In the genomic region with DNA sequence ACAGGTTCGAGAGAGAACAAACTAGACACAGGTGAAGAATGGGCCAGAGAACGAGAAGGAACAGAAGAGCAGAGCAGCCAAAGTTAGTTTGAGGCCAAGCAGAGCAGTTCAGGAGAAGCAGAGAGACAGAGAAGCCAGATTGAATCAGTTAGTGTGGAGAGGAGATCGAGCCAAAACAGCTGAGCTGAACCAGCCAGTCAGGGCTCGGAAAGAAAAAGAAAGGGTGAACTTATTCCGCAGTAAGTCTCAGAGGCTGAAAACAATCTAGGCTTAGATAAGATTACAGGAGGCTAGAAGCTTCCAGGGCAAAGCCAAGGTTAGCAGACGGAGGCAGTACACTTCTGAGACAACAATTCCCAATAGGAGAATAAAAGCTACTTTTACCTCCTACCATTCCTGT, we compare ENCODE assay signal across 15 mouse cellular contexts. TPM values are rescaled to one million over a fixed set of nuclear protein-coding genes. Genes with fewer than 3 reads are reported as not detected.
DNase-seq lines count a peak whose midpoint lies in the region; ATAC-seq lines count a peak whose summit lies in the region.
"Had no signal": no experiment of that assay in that cellular context is flagged by ENCODE, and none has a peak within 500 bp of the region (broad histone marks: within the 10 kb centered on the region; RNA-seq: fewer than 3 reads in every experiment).

No protein-coding gene starts in this region.

- peaks cover 19% of the 10 kb centered on the region for H3K36me3 ChIP-seq in embryonic facial prominence, embryonic 13.5 days
- peaks cover 39% of the 10 kb centered on the region for H3K36me3 ChIP-seq in embryonic facial prominence, embryonic 10.5 days (replicated peaks)
- no peaks in the 10 kb centered on the region for H3K36me3 ChIP-seq in intestine, embryonic 16.5 days (ENCODE audit: control insufficient read depth, insufficient read depth, low read length)
- H3K36me3 ChIP-seq in stomach, embryonic 16.5 days (ENCODE audit: control insufficient read depth, insufficient read depth, low read length), result no peaks in the 10 kb centered on the region
- no peaks in the 10 kb centered on the region for H3K36me3 ChIP-seq in forebrain, embryonic 16.5 days (ENCODE audit: control insufficient read depth, insufficient read depth)

- no peaks in the 10 kb centered on the region for H3K4me1 ChIP-seq in embryonic facial prominence, embryonic 13.5 days
- no peaks in the 10 kb centered on the region for H3K4me1 ChIP-seq in embryonic facial prominence, embryonic 10.5 days
- H3K4me1 ChIP-seq in intestine, embryonic 16.5 days (ENCODE audit: control insufficient read depth, insufficient read depth, low read length), result 0 out of 2 replicates have a peak, but pooled peaks cover 5% of the 10 kb centered on the region
- H3K4me1 ChIP-seq in stomach, embryonic 16.5 days (ENCODE audit: control insufficient read depth, insufficient read depth, low read length), result no peaks in the 10 kb centered on the region
- no peaks in the 10 kb centered on the region for H3K4me1 ChIP-seq in forebrain, embryonic 16.5 days (replicated peaks; ENCODE audit: control insufficient read depth, insufficient read depth, low read length)
- H3K4me1 ChIP-seq: forebrain, embryonic 10.5 days had no signal

- 52% methylated on average over 6 of the region's 6 CpGs for WGBS in embryonic facial prominence, embryonic 13.5 days
- 83% methylated on average over 6 of the region's 6 CpGs for WGBS in embryonic facial prominence, embryonic 10.5 days
- 62% methylated on average over 6 of the region's 6 CpGs for WGBS in intestine, embryonic 16.5 days
- 53% methylated on average over 6 of the region's 6 CpGs for whole genome bisulfite sequencing in stomach, embryonic 16.5 days
- 85% methylated on average over 6 of the region's 6 CpGs for WGBS in forebrain, embryonic 16.5 days

- no peak overlapping the region for H3K4me3 ChIP-seq in embryonic facial prominence, embryonic 13.5 days
- H3K4me3 ChIP-seq in embryonic facial prominence, embryonic 10.5 days, result no peak overlapping the region
- H3K4me3 ChIP-seq in intestine, embryonic 16.5 days (ENCODE audit: low read length), result no peak overlapping the region
- H3K4me3 ChIP-seq in stomach, embryonic 16.5 days (replicated peaks; ENCODE audit: low read length), result no peak overlapping the region
- no peak overlapping the region for H3K4me3 ChIP-seq in forebrain, embryonic 16.5 days (replicated peaks; ENCODE audit: low read length)
- H3K4me3 ChIP-seq: forebrain, embryonic 10.5 days had no signal

- 0 out of 2 replicates have a peak overlapping the region, but pooled peaks have one; percentile 22 for H3K27ac ChIP-seq in embryonic facial prominence, embryonic 13.5 days
- H3K27ac ChIP-seq in embryonic facial prominence, embryonic 10.5 days (replicated peaks), result no peak overlapping the region
- H3K27ac ChIP-seq in intestine, embryonic 16.5 days (ENCODE audit: low read length), result peak overlapping the region; percentile 81
- peak overlapping the region; percentile 44 for H3K27ac ChIP-seq in stomach, embryonic 16.5 days (ENCODE audit: low read length)
- H3K27ac ChIP-seq in forebrain, embryonic 16.5 days (ENCODE audit: low read length), result no peak overlapping the region
- H3K27ac ChIP-seq: forebrain, embryonic 10.5 days had no signal

- H3K4me2 ChIP-seq in embryonic facial prominence, embryonic 13.5 days, result no peak overlapping the region
- 0 out of 2 replicates have a peak overlapping the region, but pooled peaks have one; percentile 14 for H3K4me2 ChIP-seq in intestine, embryonic 16.5 days (ENCODE audit: low read depth, low read length)
- no peak overlapping the region for H3K4me2 ChIP-seq in stomach, embryonic 16.5 days (ENCODE audit: low read depth, low read length)
- no peak overlapping the region for H3K4me2 ChIP-seq in forebrain, embryonic 16.5 days (ENCODE audit: low read length)

- H3K9ac ChIP-seq in embryonic facial prominence, embryonic 13.5 days, result no peak overlapping the region
- H3K9ac ChIP-seq in intestine, embryonic 16.5 days (ENCODE audit: low read depth, low read length), result no peak overlapping the region
- no peak overlapping the region for H3K9ac ChIP-seq in stomach, embryonic 16.5 days (ENCODE audit: low read length)
- no peak overlapping the region for H3K9ac ChIP-seq in forebrain, embryonic 16.5 days (replicated peaks; ENCODE audit: low read depth, low read length)

- H3K9me3 ChIP-seq in embryonic facial prominence, embryonic 13.5 days, result no peaks in the 10 kb centered on the region
- H3K9me3 ChIP-seq in embryonic facial prominence, embryonic 10.5 days, result no peaks in the 10 kb centered on the region
- H3K9me3 ChIP-seq in intestine, embryonic 16.5 days (ENCODE audit: control insufficient read depth, low read length), result no peaks in the 10 kb centered on the region
- H3K9me3 ChIP-seq in stomach, embryonic 16.5 days (replicated peaks; ENCODE audit: control insufficient read depth, low read length), result no peaks in the 10 kb centered on the region
- no peaks in the 10 kb centered on the region for H3K9me3 ChIP-seq in forebrain, embryonic 16.5 days (ENCODE audit: control insufficient read depth, low read length)
- H3K9me3 ChIP-seq: forebrain, embryonic 10.5 days had no signal

- ATAC-seq in embryonic facial prominence, embryonic 13.5 days (ENCODE audit: insufficient number of reproducible peaks, insufficient read depth, low FRiP score, low TSS enrichment, low read depth), result no peak
- ATAC-seq in intestine, embryonic 16.5 days, result peak; percentile 84
- peak; percentile 50; the same call in 1 of the 2 replicates for ATAC-seq in stomach, embryonic 16.5 days (ENCODE audit: insufficient read depth, low FRiP score)
- ATAC-seq in forebrain, embryonic 16.5 days, result no peak

- H3K27me3 ChIP-seq in embryonic facial prominence, embryonic 13.5 days, result no peaks in the 10 kb centered on the region
- H3K27me3 ChIP-seq in embryonic facial prominence, embryonic 10.5 days (replicated peaks; ENCODE audit: low read depth, poor library complexity, severe bottlenecking), result no peaks in the 10 kb centered on the region
- no peaks in the 10 kb centered on the region for H3K27me3 ChIP-seq in intestine, embryonic 16.5 days (replicated peaks; ENCODE audit: control insufficient read depth, insufficient read depth, low read length)
- no peaks in the 10 kb centered on the region for H3K27me3 ChIP-seq in stomach, embryonic 16.5 days (ENCODE audit: control insufficient read depth, insufficient read depth, low read length)
- H3K27me3 ChIP-seq in forebrain, embryonic 16.5 days (replicated peaks; ENCODE audit: control insufficient read depth, insufficient read depth, low read length), result no peaks in the 10 kb centered on the region

- DNase-seq in embryonic facial prominence, embryonic 10.5 days (ENCODE audit: low spot score), result no peak
- DNase-seq in ovary, adult 18-20 months (ENCODE audit: low spot score), result peak; percentile 55
- DNase-seq in ovary, postnatal 36 days (ENCODE audit: low spot score), result no peak
- no peak for DNase-seq in frontal cortex, postnatal 25 days (ENCODE audit: low spot score in 2 of 2)
- DNase-seq: cerebellum, adult 9-10 months; layer of hippocampus, postnatal 36 days; lung, postnatal 4 days had no signal

RNA-seq across cellular contexts. Expression of gene Cep85, which starts 21.9 kb away (rescaled TPM):
- 36.2 and 37.4 TPM in 2 replicates for polyA plus RNA-seq in embryonic facial prominence, embryonic 13.5 days (2015; fragmentation: Nextera tagmentation; extraction: Ambion mirVana)
- 32.3 and 33.2 TPM in 2 replicates for polyA plus RNA-seq in embryonic facial prominence, embryonic 10.5 days (2016; fragmentation: Nextera tagmentation; extraction: Ambion mirVana)
- 112 and 125 TPM in 2 replicates for polyA plus RNA-seq in intestine, embryonic 16.5 days (2015; fragmentation: Nextera tagmentation; extraction: Ambion mirVana)
- polyA plus RNA-seq in stomach, embryonic 16.5 days (2015; fragmentation: Nextera tagmentation; extraction: Ambion mirVana), result 110 and 113 TPM in 2 replicates
- polyA plus RNA-seq in forebrain, embryonic 16.5 days (2015; fragmentation: Nextera tagmentation; extraction: Ambion mirVana), result 20.1 and 21.5 TPM in 2 replicates

RNA-seq across cellular contexts. Expression of gene Sh3bgrl3, which starts 36.4 kb away (rescaled TPM):
- 412 and 420 TPM in 2 replicates for polyA plus RNA-seq in embryonic facial prominence, embryonic 13.5 days (2015; fragmentation: Nextera tagmentation; extraction: Ambion mirVana)
- 300 and 316 TPM in 2 replicates for polyA plus RNA-seq in embryonic facial prominence, embryonic 10.5 days (2016; fragmentation: Nextera tagmentation; extraction: Ambion mirVana)
- 428 and 452 TPM in 2 replicates for polyA plus RNA-seq in intestine, embryonic 16.5 days (2015; fragmentation: Nextera tagmentation; extraction: Ambion mirVana)
- 397 and 438 TPM in 2 replicates for polyA plus RNA-seq in stomach, embryonic 16.5 days (2015; fragmentation: Nextera tagmentation; extraction: Ambion mirVana)
- polyA plus RNA-seq in forebrain, embryonic 16.5 days (2015; fragmentation: Nextera tagmentation; extraction: Ambion mirVana), result 321 and 354 TPM in 2 replicates

RNA-seq across cellular contexts. Expression of gene Gm7534, which starts 37.8 kb away (rescaled TPM):
- polyA plus RNA-seq in embryonic facial prominence, embryonic 13.5 days (2015; fragmentation: Nextera tagmentation; extraction: Ambion mirVana), result not detected in 2 replicates
- 0.06 and 0.07 TPM in 2 replicates for polyA plus RNA-seq in embryonic facial prominence, embryonic 10.5 days (2016; fragmentation: Nextera tagmentation; extraction: Ambion mirVana)
- not detected in 2 replicates for polyA plus RNA-seq in intestine, embryonic 16.5 days (2015; fragmentation: Nextera tagmentation; extraction: Ambion mirVana)
- polyA plus RNA-seq in stomach, embryonic 16.5 days (2015; fragmentation: Nextera tagmentation; extraction: Ambion mirVana), result not detected in 2 replicates
- polyA plus RNA-seq in forebrain, embryonic 16.5 days (2015; fragmentation: Nextera tagmentation; extraction: Ambion mirVana), result not detected in 2 replicates
- polyA plus RNA-seq: C2C12; forebrain, embryonic 10.5 days; hindbrain, embryonic 11.5 days; neural tube, embryonic 11.5 days had no signal

Comparison
In these comparisons a context has a peak if more than half of its experiments do, and no peak if none do; other contexts are left out.
1. H3K27ac ChIP-seq: peak in embryonic facial prominence, embryonic 13.5 days (single experiment), intestine, embryonic 16.5 days (single experiment) and stomach, embryonic 16.5 days (single experiment); none in embryonic facial prominence, embryonic 10.5 days (single experiment) and forebrain, embryonic 16.5 days (single experiment).
2. ATAC-seq: peak in intestine, embryonic 16.5 days (single experiment) and stomach, embryonic 16.5 days (single experiment); none in embryonic facial prominence, embryonic 13.5 days (single experiment) and forebrain, embryonic 16.5 days (single experiment).